Mouse (Mus musculus) limb, embryonic 11.5 days (tissue): ENCODE measurements at regions not wholly inside any gene's neighbourhood (a gene's known extent, or its start where the extent isn't known, plus 50 kb on each side); places are given as distances from the start of the nearest gene placed in this dataset.

Source experiments
- ATAC-seq: fragments of 200-750 bp; cut with Nextera tagmentation; 2 replicates; pipeline ENCODE4 v1.8.0; 2017; ENCODE audit warnings: low read depth; ENCODE audit not compliant: insufficient number of reproducible peaks, low FRiP score, low TSS enrichment
- DNase-seq: peaks from one replicate; pipeline ENCODE4 v3.0.0-alpha.2; 2015; ENCODE audit warnings: low spot score
- H3K27ac ChIP-seq: fragments of 300-500 bp; sonication (generic); replicated peaks from 2 replicates; pipeline ENCODE4 v1.5.1; 2014; ENCODE audit warnings: low read depth, mild to moderate bottlenecking, low read length
- H3K27me3 ChIP-seq: fragments of 300-500 bp; sonication (generic); 2 replicates; pipeline ENCODE4 v1.6.1; 2014; ENCODE audit warnings: mild to moderate bottlenecking, low read length, mixed read lengths; ENCODE audit not compliant: control insufficient read depth, insufficient read depth
- H3K36me3 ChIP-seq: fragments of 300-500 bp; sonication (generic); 2 replicates; pipeline ENCODE4 v1.6.1; 2014; ENCODE audit warnings: mild to moderate bottlenecking, low read length, moderate library complexity, mixed read lengths; ENCODE audit not compliant: control insufficient read depth, insufficient read depth
- H3K4me1 ChIP-seq: fragments of 300-500 bp; sonication (generic); 2 replicates; pipeline ENCODE4 v1.6.1; 2014; ENCODE audit warnings: low read length, mixed read lengths; ENCODE audit not compliant: control insufficient read depth, insufficient read depth
- H3K4me2 ChIP-seq: fragments of 300-500 bp; sonication (generic); 2 replicates; pipeline ENCODE4 v1.6.1; 2014; ENCODE audit warnings: low read depth, mild to moderate bottlenecking, moderate library complexity; ENCODE audit not compliant: severe bottlenecking
- H3K4me3 ChIP-seq: fragments of 300-500 bp; sonication (generic); 2 replicates; pipeline ENCODE4 v1.5.1; 2014; ENCODE audit warnings: low read depth, low read length
- H3K9ac ChIP-seq: fragments of 300-500 bp; sonication (generic); 2 replicates; pipeline ENCODE4 v1.6.1; 2014; ENCODE audit warnings: mild to moderate bottlenecking, low read length
- H3K9me3 ChIP-seq: fragments of 300-500 bp; sonication (generic); 2 replicates; pipeline ENCODE4 v1.6.1; 2016; ENCODE audit warnings: low read length; ENCODE audit not compliant: control insufficient read depth
- WGBS: fragments of 180-500 bp; shearing (Covaris S2); extraction: QIAGEN DNeasy Blood & Tissue Kit; methylation state at CpG from one replicate; pipeline ENCODE4 v1.1.7; 2014; 5-methylcytosine and 5-hydroxymethylcytosine counted together

DNA sequence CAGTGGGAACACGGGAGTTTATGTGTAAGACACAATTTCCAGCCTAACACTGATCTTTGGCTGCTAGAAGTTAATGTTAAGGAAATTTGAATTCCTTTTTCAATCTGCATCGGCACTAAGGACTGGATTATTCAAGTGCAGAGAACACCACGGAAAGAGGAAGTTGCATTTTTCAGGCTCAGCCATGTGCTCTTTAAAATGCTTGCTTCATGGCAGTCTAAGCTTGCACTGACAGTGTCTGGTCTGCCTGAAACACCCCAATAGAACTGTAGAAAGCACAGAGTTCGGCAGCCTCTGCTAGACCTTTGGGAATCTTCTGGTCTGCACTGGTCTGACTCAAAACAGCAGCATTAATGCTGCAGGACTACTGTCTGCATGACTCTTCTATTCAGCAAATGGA lies 348.8 kb downstream of the Tmem182 start:
- Histone ChIP-seq H3K4me1 (no peaks in the 10 kb centered on the region), H3K36me3 (no peaks in the 10 kb centered on the region), H3K4me2 (no peak overlapping the region), H3K9me3 (no peaks in the 10 kb centered on the region), H3K27ac (no peak overlapping the region), H3K9ac (no peak overlapping the region), H3K4me3 (no peak overlapping the region), H3K27me3 (no peaks in the 10 kb centered on the region)
- whole genome bisulfite sequencing, result 80% methylated on average over 4 of the region's 4 CpGs
- DNase-seq (no peak), ATAC-seq (no peak)

DNA sequence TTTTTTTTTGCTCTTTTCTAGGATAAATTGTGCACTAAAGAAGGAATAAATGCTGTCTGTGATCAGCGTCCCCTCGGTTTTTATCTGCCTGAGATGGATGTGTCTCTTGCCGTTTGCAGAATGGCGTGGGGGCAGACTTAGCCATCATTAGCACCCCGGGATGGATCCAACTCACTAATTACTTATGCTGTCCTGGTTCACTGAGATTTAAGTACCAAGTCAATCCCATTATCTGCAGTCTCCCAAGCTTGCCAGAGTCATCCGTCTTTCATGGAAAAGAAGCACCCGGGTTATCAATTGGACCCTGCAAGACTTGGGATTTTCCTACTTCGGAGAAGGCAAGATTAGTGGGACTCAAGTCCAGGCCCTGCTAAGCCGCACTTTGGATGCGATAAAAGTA lies 351.5 kb downstream of the Tmem182 start:
- no peaks in the 10 kb centered on the region for H3K36me3 ChIP-seq
- H3K27me3 ChIP-seq, result no peaks in the 10 kb centered on the region
- H3K4me3 ChIP-seq, result no peak overlapping the region
- no peaks in the 10 kb centered on the region for H3K9me3 ChIP-seq
- H3K27ac ChIP-seq, result no peak overlapping the region
- no peak overlapping the region for H3K9ac ChIP-seq
- ATAC-seq (no peak), DNase-seq (no peak)
- H3K4me1 ChIP-seq, result no peaks in the 10 kb centered on the region
- 62% methylated on average over 10 of the region's 10 CpGs for WGBS
- H3K4me2 ChIP-seq, result no peak overlapping the region

DNA sequence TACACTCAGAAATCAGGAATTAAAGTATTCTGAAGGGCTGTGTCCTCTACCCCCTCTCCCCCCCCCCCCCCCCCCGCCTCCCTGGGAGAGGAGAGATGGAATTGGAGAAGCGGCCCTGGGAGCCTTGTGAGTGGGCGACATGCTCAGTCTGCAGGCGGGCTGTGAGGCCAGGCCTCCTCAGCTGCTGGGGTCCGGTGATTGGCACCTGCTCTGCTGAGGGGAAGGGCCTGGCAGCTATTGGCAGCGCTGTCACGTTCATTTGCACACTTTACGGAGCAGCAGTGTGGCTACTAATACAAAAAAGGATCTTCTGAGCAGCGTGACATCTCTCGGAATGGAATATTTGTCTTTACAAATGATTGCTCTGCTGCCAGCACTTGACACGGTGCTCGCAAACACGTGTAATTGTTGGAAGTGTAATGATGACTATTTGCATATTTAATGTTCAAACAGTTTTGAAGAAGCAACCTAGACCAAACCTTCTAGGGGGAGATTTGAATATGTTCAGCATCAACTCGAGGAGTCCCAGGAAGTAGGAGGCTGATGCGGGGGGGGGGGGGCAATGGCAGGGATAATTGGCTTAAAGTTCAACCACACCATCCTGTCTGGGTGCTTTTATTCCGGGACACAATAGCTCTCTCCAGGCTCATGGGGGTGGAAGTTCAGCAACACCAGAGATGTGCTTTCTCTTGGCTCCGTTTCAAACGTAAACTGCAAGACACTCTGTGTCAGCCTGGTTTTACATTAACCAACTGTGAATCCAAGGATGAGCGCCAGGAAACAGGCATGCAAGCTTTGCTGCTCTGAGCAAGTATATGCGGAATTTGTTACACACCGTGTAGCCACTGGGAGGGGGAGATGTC lies 352.5 kb downstream of the Tmem182 start:
- Histone ChIP-seq H3K4me2 (no peak overlapping the region), H3K9ac (no peak overlapping the region), H3K4me1 (no peaks in the 10 kb centered on the region), H3K36me3 (no peaks in the 10 kb centered on the region), H3K27ac (no peak overlapping the region), H3K9me3 (no peaks in the 10 kb centered on the region), H3K4me3 (no peak overlapping the region), H3K27me3 (no peaks in the 10 kb centered on the region)
- DNase-seq (no peak), ATAC-seq (no peak)
- 81% methylated on average over 20 of the region's 21 CpGs for WGBS

DNA sequence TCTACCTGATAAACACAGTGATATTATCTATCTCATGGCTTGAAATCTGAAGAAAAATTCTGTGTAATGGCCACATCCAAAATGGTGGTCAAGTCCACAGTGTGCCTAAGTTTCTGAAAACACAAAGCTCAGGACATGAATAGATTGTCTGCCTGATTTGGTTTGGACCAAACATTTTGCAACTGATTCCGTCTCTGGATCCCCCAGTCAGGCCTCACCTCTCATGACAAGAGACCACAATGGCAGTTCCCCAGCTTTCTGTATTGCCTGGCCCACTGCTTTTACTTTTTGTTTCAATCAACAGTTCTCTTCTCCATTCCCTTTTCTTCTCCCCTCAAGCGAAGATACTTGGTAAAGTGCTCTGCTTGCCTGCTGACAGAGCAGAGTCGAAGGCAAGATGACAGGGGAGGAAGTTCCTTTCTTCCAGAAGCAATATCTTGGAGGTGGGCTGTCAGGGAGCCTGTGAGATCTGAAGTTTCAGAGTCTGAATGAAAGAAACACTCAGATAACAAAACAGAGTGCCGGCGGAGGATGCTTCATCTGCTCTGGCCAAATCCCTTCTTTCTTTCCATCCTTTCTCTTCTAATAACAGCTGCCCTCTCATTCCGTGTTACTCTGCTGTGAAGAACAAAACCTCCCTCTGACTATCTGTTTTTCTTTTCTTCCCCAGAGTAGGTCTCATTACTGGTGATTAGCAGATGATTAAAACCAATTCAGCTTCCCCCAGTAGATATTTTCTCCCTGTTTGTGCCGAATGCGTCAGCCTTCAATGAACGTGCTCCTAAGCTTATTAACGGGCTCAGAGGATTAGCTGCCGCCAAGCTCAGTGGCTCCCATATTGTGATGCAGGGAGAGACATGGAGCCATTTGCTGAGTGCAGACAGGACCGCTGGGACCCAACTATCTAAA lies 360.7 kb downstream of the Tmem182 start:
- Histone ChIP-seq H3K27me3 (no peaks in the 10 kb centered on the region), H3K9me3 (no peaks in the 10 kb centered on the region), H3K4me1 (no peaks in the 10 kb centered on the region), H3K27ac (no peak overlapping the region), H3K4me2 (no peak overlapping the region), H3K4me3 (no peak overlapping the region), H3K9ac (no peak overlapping the region), H3K36me3 (no peaks in the 10 kb centered on the region)
- WGBS, result 62% methylated on average over 12 of the region's 12 CpGs
- no peak for ATAC-seq
- no peak for DNase-seq

DNA sequence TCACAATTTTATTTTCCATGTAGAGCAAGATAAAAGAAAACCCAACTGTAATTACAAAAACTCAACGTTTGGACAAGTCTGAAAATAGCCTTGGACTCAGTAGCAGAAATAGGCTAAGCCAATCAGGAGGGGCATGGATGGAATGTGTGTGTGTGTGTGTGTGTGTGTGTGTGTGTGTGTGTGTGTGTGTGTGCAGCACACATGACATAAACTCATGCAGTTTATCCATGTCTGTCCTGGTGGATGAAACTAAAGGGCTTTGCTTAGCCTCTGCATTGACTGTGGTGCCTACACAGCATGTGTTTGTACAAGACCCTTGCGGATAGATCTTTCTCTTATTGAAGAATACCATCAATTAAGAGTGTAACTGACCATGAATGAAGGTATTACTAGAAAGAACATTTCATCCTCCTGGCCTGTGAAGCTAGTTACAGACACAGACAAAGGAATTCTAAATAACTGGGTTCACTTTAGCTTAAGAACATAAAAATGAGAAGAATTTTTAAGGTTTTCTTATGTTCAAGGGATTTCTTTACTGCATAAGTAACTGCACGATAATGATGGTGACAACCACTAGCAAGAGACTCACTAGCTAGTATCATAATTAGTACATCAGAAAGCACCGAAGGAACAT lies 361.5 kb downstream of the Tmem182 start:
- Histone ChIP-seq H3K27me3 (no peaks in the 10 kb centered on the region), H3K36me3 (no peaks in the 10 kb centered on the region), H3K27ac (no peak overlapping the region), H3K4me1 (no peaks in the 10 kb centered on the region), H3K4me3 (no peak overlapping the region), H3K9ac (no peak overlapping the region), H3K9me3 (no peaks in the 10 kb centered on the region), H3K4me2 (no peak overlapping the region)
- 87% methylated on average over 4 of the region's 4 CpGs for WGBS
- DNase-seq (no peak), ATAC-seq (no peak)

DNA sequence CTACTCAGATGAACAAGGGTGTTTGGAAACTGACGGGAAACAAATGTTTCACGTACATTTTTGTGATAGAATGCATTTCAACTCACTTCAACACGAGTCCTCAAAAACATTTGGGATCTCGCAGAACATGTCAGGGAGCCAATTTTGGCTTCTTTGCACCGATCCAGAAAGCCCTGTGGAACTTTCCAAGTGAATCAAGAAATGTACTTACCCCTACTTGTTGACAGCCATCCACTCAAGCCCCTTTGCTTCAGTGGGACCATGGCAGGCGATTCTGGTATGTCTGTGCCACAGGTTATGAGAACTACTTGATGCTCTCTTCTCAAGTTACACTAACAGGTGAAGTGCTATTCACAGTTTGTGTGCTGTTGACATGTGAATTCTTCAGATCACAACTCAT lies 381.6 kb downstream of the Tmem182 start:
- no peak overlapping the region for H3K27ac ChIP-seq
- H3K36me3 ChIP-seq, result no peaks in the 10 kb centered on the region
- H3K9ac ChIP-seq, result no peak overlapping the region
- H3K4me2 ChIP-seq, result no peak overlapping the region
- H3K4me3 ChIP-seq, result no peak overlapping the region
- no peaks in the 10 kb centered on the region for H3K4me1 ChIP-seq
- no peak for ATAC-seq
- no peaks in the 10 kb centered on the region for H3K27me3 ChIP-seq
- no peak for DNase-seq
- no peaks in the 10 kb centered on the region for H3K9me3 ChIP-seq
- WGBS, result 90% methylated on average over 6 of the region's 6 CpGs

DNA sequence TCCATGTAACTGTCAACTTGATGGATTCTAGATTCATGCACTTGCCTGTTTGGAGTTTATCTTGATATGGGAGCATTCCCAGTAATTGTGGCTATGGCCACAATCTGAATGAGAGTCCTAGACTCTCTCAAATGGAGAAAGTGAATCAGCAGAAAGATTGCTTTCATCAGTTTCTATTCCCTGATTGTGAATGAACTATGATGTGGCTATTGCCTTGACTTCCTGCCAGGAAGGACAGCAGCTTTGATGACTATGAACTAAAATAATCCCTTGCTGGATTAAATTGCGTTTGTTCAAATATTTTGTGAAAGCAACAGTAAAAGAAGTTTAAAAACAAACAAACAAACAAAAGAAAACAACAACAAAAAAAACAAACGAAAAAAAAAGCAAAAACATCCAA lies 407.5 kb downstream of the Tmem182 start:
- Histone ChIP-seq H3K4me3 (no peak overlapping the region), H3K36me3 (no peaks in the 10 kb centered on the region), H3K4me1 (no peaks in the 10 kb centered on the region), H3K9me3 (no peaks in the 10 kb centered on the region), H3K27ac (no peak overlapping the region), H3K4me2 (no peak overlapping the region), H3K9ac (no peak overlapping the region), H3K27me3 (no peaks in the 10 kb centered on the region)
- no peak for ATAC-seq
- DNase-seq, result no peak
- 89% methylated on average over 2 of the region's 2 CpGs for WGBS

DNA sequence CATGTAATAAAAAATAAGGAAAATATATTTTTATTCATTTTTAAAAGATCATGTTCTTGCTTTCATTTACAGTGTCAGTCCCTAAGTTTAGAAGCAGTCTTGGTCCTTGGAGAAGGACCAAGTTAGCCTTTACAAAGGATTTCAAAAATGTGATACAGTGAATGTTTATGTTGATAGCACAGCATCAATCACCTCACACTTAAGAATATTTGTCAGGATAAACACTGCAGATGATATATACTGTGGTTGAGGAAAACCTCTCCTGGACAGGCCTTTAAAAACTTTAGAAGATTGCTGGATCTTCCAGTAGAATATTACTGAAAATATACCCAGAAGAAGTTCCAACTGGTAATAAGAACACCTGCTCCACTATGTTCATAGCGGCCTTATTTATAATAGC lies 420.4 kb downstream of the Tmem182 start:
- 94% methylated on average over 1 of the region's 1 CpGs for WGBS
- Histone ChIP-seq H3K27me3 (no peaks in the 10 kb centered on the region), H3K9me3 (no peaks in the 10 kb centered on the region), H3K36me3 (no peaks in the 10 kb centered on the region), H3K27ac (no peak overlapping the region), H3K4me3 (no peak overlapping the region), H3K4me1 (no peaks in the 10 kb centered on the region), H3K9ac (no peak overlapping the region), H3K4me2 (no peak overlapping the region)
- ATAC-seq, result no peak
- DNase-seq, result no peak
